Mouse (Mus musculus) liver, embryonic 16.5 days (tissue): ENCODE data around the gene Olfr541. TPM values are rescaled to one million over a fixed set of nuclear protein-coding genes. Genes with fewer than 3 reads are reported as not detected.
"Not testable (repeated sequence)": the region's sequence is repeated elsewhere in the genome, so short reads cannot be mapped to it uniquely, and the experiment has no call there.

Source experiments
- ATAC-seq: fragments of 200-750 bp; cut with Nextera tagmentation; 2 replicates; pipeline ENCODE4 v1.8.0; 2017; ENCODE audit warnings: low read depth, mild to moderate bottlenecking, moderate number of reproducible peaks, moderate library complexity
- H3K27ac ChIP-seq: fragments of 300-500 bp; sonication (generic); 2 replicates; pipeline ENCODE4 v1.5.1; 2014; ENCODE audit warnings: mild to moderate bottlenecking, low read length
- H3K27me3 ChIP-seq: fragments of 300-500 bp; sonication (generic); 2 replicates; pipeline ENCODE4 v1.6.1; 2014; ENCODE audit warnings: low read depth, low read length, mixed read lengths; ENCODE audit not compliant: control insufficient read depth, insufficient read depth
- H3K36me3 ChIP-seq: fragments of 300-500 bp; sonication (generic); 2 replicates; pipeline ENCODE4 v1.6.1; 2014; ENCODE audit warnings: mild to moderate bottlenecking; ENCODE audit not compliant: control insufficient read depth, insufficient read depth
- H3K4me1 ChIP-seq: fragments of 300-500 bp; sonication (generic); 2 replicates; pipeline ENCODE4 v1.6.1; 2014; ENCODE audit warnings: low read depth, low read length, mixed read lengths; ENCODE audit not compliant: control insufficient read depth
- H3K4me2 ChIP-seq: fragments of 300-500 bp; sonication (generic); 2 replicates; pipeline ENCODE4 v1.6.1; 2014; ENCODE audit warnings: low read depth, low read length, mixed read lengths
- H3K4me3 ChIP-seq: fragments of 300-500 bp; sonication (generic); 2 replicates; pipeline ENCODE4 v1.5.1; 2014; ENCODE audit warnings: low read depth, mild to moderate bottlenecking, low read length
- H3K9ac ChIP-seq: fragments of 300-500 bp; sonication (generic); 2 replicates; pipeline ENCODE4 v1.6.1; 2014; ENCODE audit warnings: low read depth, low read length
- H3K9me3 ChIP-seq: fragments of 300-500 bp; sonication (generic); replicated peaks from 2 replicates; pipeline ENCODE4 v1.6.1; 2016; ENCODE audit warnings: low read length; ENCODE audit not compliant: control insufficient read depth
- WGBS: fragments of 180-500 bp; shearing (Covaris S2); extraction: QIAGEN DNeasy Blood & Tissue Kit; methylation state at CpG from one replicate; pipeline ENCODE4 v1.1.7; 2014; ENCODE audit not compliant: insufficient replicate concordance; 5-methylcytosine and 5-hydroxymethylcytosine counted together
- polyA plus RNA-seq: library from polyadenylated mRNA; unstranded; fragments of >200 nt; fragmentation: Nextera tagmentation; extraction: Ambion mirVana; gene quantifications from 2 replicates; pipeline ENCODE4 v1.2.1, GENCODE M21; 2015

The Olfr541 gene
- polyA plus RNA-seq, result not detected in 2 replicates

- no peak for ATAC-seq
- Histone ChIP-seq H3K36me3 (no peaks in the 10 kb centered on the region), H3K27me3 (no peaks in the 10 kb centered on the region), H3K4me1 (no peaks in the 10 kb centered on the region), H3K9me3 (no peaks in the 10 kb centered on the region), H3K9ac (no peak within 1 kb of the TSS), H3K27ac (no peak within 1 kb of the TSS), H3K4me2 (no peak within 1 kb of the TSS), H3K4me3 (no peak within 1 kb of the TSS)
Observed at GRCm38 (mm10) chr7:140696967-140697366, at the start of gene Olfr541. TSS of gene Olfr541 (plus strand) at chr7:140697267.

DNA sequence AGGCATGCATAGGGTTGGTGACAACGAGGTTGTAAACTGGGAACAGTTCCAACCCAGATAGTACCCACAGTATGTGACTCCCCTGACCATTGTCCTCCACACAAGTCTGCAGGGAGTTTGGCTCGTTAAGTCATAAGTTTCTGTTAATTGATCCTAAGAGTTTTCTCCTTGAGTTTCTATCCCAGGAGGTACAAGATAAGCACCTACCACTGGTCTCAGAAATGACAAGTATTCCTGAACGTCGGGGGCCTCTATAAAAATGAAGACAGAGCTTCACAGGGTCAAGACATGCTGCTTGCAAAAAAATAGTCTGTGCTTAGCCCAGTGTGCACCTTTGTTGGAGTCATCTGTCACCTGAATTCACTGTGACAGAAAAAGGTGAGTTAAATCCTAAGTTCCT is 37.4 kb upstream of the Olfr541 start, which contains the start of gene Olfr539:
TSS of gene Olfr539 (plus strand) at position 301 of the 400 bp plus-strand sequence.
- Histone ChIP-seq H3K9ac (no peak within 1 kb of the TSS), H3K9me3 (no peaks in the 10 kb centered on the region), H3K36me3 (no peaks in the 10 kb centered on the region), H3K4me2 (no peak within 1 kb of the TSS), H3K4me1 (no peaks in the 10 kb centered on the region), H3K4me3 (no peak within 1 kb of the TSS), H3K27ac (no peak within 1 kb of the TSS), H3K27me3 (no peaks in the 10 kb centered on the region)
- 53% methylated on average over 4 of the region's 4 CpGs for WGBS
- no peak for ATAC-seq

- H3K27me3 ChIP-seq, H3K9ac ChIP-seq, H3K4me1 ChIP-seq, H3K36me3 ChIP-seq, H3K9me3 ChIP-seq, H3K4me2 ChIP-seq, ATAC-seq, H3K27ac ChIP-seq, H3K4me3 ChIP-seq: not testable (repeated sequence)
- WGBS, result 50% methylated on average over 3 of the region's 3 CpGs
Observed at GRCm38 (mm10) chr7:140670693-140671092, 26.4 kb upstream of the Olfr541 start.

GRCm38 (mm10) chr7:140675863-140676262 is 21.2 kb upstream of the Olfr541 start:
- no peaks in the 10 kb centered on the region for H3K36me3 ChIP-seq
- no peak overlapping the region for H3K4me3 ChIP-seq
- no peak overlapping the region for H3K4me2 ChIP-seq
- no peak overlapping the region for H3K9ac ChIP-seq
- WGBS, result 4% methylated on average over 6 of the region's 6 CpGs
- H3K9me3 ChIP-seq, result no peaks in the 10 kb centered on the region
- H3K27me3 ChIP-seq, result no peaks in the 10 kb centered on the region
- H3K27ac ChIP-seq, result no peak overlapping the region
- no peaks in the 10 kb centered on the region for H3K4me1 ChIP-seq
- ATAC-seq, result no peak

- not testable (repeated sequence) for H3K27ac ChIP-seq, H3K4me3 ChIP-seq, H3K4me2 ChIP-seq, ATAC-seq, H3K4me1 ChIP-seq, H3K9ac ChIP-seq, H3K27me3 ChIP-seq, H3K9me3 ChIP-seq, H3K36me3 ChIP-seq
- 39% methylated on average over 4 of the region's 4 CpGs for WGBS
Observed at GRCm38 (mm10) chr7:140679591-140679990, 17.5 kb upstream of the Olfr541 start.

DNA sequence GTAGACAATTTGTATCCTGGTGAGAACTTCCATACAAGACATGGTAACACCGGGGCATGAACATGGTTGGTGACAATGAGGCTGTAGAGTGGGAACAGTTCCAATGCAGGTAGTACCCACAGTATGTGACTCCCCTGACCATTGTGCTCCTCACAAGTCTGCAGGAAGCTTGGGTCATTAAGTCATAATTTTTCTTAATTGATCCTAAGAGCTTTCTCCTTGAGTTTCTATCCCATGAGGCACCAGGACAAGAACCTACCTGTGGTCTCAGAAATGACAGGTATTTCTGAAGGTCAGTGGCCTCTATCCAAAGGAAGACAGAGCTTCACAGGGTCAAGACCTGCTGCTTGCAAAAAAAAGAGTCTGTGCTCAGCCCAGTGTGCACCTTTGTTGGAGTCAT is 15.4 kb upstream of the Olfr541 start, which contains the start of gene Olfr45:
TSS of gene Olfr45 (plus strand) at position 301 of the 400 bp plus-strand sequence.
- Histone ChIP-seq H3K9me3 (no peaks in the 10 kb centered on the region), H3K4me2 (no peak within 1 kb of the TSS), H3K4me1 (no peaks in the 10 kb centered on the region), H3K36me3 (no peaks in the 10 kb centered on the region), H3K4me3 (no peak within 1 kb of the TSS), H3K9ac (no peak within 1 kb of the TSS), H3K27ac (no peak within 1 kb of the TSS), H3K27me3 (no peaks in the 10 kb centered on the region)
- WGBS, result 76% methylated on average over 1 of the region's 1 CpGs
- ATAC-seq, result no peak

- 39% methylated on average over 2 of the region's 2 CpGs for WGBS
- Histone ChIP-seq H3K4me3 (no peak overlapping the region), H3K4me2 (no peak overlapping the region), H3K27ac (no peak overlapping the region), H3K9me3 (no peaks in the 10 kb centered on the region), H3K36me3 (no peaks in the 10 kb centered on the region), H3K4me1 (no peaks in the 10 kb centered on the region), H3K27me3 (no peaks in the 10 kb centered on the region), H3K9ac (no peak overlapping the region)
- ATAC-seq, result no peak
Observed at GRCm38 (mm10) chr7:140706348-140706747, 9.3 kb downstream of the Olfr541 start.

- WGBS, result 59% methylated on average over 6 of the region's 6 CpGs
- H3K27ac ChIP-seq, result no peak overlapping the region
- no peaks in the 10 kb centered on the region for H3K4me1 ChIP-seq
- no peak overlapping the region for H3K9ac ChIP-seq
- no peaks in the 10 kb centered on the region for H3K9me3 ChIP-seq
- no peak overlapping the region for H3K4me3 ChIP-seq
- H3K36me3 ChIP-seq, result no peaks in the 10 kb centered on the region
- no peaks in the 10 kb centered on the region for H3K27me3 ChIP-seq
- H3K4me2 ChIP-seq, result no peak overlapping the region
- no peak for ATAC-seq
Observed at GRCm38 (mm10) chr7:140707536-140708284, 10.6 kb downstream of the Olfr541 start.

DNA sequence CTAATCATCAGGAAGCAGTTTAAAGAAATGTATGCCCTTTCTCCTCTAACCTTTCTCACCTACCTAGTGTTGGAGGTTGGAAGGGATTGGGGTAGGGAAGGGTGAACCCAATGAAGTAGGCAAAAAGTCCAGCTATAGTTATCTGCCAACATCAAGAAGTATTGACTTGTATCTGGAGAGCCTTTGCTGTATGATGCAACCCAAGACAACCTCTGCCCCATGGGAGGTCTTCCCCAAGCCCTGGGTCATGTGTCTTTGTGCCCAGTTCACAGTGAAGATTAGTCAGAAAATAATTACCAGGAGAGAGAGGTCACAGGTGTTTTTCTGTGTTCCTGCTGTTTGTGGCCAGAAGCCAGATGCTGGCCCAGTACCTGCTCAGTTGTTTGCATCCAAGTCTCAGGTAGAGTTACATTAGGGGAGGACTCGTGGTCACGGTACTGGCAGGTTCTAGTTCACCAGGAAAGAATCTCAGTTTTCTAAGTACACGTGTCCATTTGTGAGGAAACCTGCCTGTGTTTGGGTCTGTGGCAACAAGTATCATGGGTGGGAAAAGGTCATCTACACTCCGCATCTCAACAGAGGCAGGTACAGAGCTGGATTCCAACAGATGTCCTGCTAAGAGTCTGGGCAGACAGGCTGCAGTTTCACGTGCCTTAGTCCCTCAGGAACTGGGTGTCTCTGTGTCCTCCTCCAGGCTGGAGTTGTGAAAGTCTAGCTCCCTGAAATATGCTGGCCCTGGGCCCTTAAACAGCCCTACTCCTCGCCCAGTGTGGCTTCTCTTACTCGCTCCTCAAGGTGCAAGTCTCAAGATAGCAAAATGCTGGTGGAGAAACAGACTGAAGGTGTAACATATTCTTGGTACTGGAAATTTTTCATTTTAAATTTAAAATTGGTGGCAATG is 20.3 kb downstream of the Olfr541 start:
- H3K9me3 ChIP-seq, result no peaks in the 10 kb centered on the region

More for the DNA sequence above, 20.3 kb downstream of the Olfr541 start:
- ATAC-seq, result no peak
- H3K36me3 ChIP-seq, result no peaks in the 10 kb centered on the region
- H3K4me2 ChIP-seq, result no peak overlapping the region
- no peaks in the 10 kb centered on the region for H3K27me3 ChIP-seq
- H3K9ac ChIP-seq, result no peak overlapping the region
- H3K4me1 ChIP-seq, result no peaks in the 10 kb centered on the region
- H3K27ac ChIP-seq, result no peak overlapping the region
- no peak overlapping the region for H3K4me3 ChIP-seq
- WGBS, result 52% methylated on average over 7 of the region's 7 CpGs
